Mouse (Mus musculus) ZHBTc4 (cell line): Measurements from ENCODE around the gene 4930590J08Rik.
"Not testable (repeated sequence)": the region's sequence is repeated elsewhere in the genome, so short reads cannot be mapped to it uniquely, and the experiment has no call there.

Experiments used
- DNase-seq: peaks from one replicate; pipeline ENCODE4 v3.0.0-alpha.2; 2011; ENCODE audit warnings: low read depth, low spot score

Gene 4930590J08Rik

DNA sequence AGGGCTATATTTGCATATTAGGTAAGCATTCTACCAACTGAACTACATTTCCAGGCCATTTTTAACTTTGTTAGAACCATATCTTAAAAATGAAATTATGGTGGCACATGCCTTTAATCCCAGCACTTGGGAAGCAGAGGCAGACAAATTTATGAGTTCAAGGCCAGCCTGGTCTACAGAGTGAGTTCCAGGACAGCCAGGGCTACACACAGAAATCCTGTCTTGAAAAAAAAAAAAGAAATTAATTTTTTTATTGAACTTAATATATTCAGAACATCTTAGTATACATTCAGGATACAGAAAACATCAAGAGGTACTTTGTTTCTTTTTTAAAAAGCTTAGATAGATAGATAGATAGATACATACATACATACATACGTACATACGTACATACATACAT is at the start of gene 4930590J08Rik:
Gene 4930590J08Rik, plus strand, starts transcription at position 301 of the 400 bp plus-strand sequence.
- not testable (repeated sequence) for DNase-seq

DNA sequence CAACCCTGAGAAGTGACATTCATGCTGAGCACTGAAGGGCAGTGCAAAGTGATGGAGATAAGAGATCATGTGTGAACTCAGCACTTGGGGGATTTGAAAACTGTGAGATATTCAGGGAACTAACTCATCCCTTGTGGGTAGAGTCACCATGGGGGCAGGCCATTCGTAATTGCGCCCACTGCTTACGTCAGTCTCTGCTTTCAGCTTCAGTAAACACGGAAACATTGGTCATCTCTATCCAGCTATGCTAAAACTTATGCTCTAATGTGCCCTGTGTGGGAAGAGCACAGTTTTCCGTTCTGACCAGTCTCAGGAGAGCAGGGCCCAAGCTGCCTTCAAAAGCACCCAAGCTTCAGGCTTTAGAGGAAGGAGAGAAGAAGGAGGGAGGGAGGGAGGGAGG is 44.3 kb upstream of the 4930590J08Rik start:
- no peak for DNase-seq

DNA sequence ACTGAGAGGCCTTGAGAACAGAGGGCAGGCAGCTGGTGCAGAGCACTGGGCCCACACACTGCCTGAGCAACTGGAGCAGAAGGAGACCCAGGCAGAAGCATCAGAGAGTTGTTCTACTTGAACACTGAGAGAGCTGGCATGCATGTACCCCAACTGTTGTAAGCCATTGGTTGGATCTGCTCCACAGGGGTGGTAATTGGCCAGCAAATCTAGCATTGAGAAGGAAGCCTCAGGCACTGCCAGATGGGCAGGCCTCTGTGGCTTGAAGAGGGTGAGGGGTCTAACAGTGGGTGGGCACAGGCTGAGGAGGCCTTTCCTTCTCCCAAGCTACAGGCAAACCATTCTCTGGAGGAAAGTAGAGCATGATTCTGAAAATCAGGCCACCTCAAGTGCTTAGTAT is 39.8 kb upstream of the 4930590J08Rik start:
- no peak for DNase-seq

DNA sequence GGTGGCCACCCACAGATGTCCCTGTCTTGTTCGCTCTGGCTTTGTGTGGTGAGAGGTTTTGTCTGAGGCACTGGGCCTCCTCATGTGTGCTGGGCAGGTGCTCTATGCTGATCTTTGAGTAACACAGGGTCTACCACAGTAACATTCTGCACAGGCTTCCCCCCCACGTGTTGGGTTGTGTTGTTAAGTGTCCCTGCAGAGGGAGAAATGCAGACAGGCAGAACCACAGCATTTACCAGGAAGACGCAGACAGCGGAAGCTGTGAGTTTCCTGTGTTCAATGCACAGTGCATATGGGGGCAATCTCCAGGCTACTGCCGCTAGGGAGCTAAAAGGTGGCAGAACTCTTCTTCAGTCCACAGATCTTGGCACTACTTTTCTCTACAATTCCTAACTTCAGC is 38.0 kb upstream of the 4930590J08Rik start:
- no peak for DNase-seq

GRCm38 (mm10) chr6:91865601-91866000 is 37.0 kb upstream of the 4930590J08Rik start:
- DNase-seq, result no peak

DNA sequence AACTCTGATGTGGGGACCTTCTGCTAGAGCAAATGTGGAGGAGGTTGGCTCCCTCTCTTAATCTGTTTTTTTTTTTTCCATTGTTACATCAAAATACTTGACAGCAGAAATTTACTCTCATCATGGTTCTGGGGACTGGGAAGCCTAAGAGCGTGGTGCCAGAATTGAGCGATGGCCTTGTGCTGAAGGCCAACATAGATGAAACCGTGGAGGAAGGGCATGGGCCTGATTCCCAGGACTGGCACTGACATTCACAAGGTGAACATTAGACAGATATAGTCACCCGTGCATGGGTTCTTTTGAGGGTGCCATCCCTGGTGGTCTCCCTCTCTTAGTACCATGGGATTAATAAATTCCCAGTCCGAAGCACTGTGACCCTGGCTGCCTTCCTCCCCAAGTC is 34.5 kb upstream of the 4930590J08Rik start:
- no peak for DNase-seq

- no peak for DNase-seq
These were observed 29.8 kb upstream of the 4930590J08Rik start for GRCm38 (mm10) chr6:91872781-91873180.

GRCm38 (mm10) chr6:91877885-91878651 is 24.5 kb upstream of the 4930590J08Rik start, which contains the start of gene Ccdc174:
TSS of gene Ccdc174 (plus strand) at chr6:91878053.
- DNase-seq, result peak; percentile 98

DNA sequence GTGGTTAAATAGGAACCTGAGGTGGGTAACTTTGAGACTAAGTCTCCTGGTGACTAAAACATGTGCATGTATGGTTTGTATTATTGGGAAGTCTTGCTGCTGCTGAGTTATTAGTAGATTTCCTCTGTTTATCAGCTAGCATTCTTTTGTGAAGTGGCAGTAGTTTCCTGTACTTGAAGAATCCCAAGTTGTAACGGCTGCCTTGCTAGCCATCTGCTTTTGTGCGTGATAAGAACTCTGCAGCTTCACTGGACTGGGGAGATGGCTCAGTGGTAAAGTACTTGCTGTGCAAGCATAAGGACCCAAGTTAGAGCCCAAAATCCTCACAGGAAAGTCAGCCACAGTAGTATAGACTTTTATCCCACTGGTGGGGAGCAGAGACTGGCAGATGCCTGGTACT is 18.8 kb upstream of the 4930590J08Rik start:
- no peak for DNase-seq

GRCm38 (mm10) chr6:91889255-91889906 is 13.2 kb upstream of the 4930590J08Rik start:
- no peak for DNase-seq

GRCm38 (mm10) chr6:91890615-91891014 is 12.0 kb upstream of the 4930590J08Rik start:
- no peak for DNase-seq

- DNase-seq, result no peak
These were observed 10.8 kb upstream of the 4930590J08Rik start for GRCm38 (mm10) chr6:91891776-91892175.

DNA sequence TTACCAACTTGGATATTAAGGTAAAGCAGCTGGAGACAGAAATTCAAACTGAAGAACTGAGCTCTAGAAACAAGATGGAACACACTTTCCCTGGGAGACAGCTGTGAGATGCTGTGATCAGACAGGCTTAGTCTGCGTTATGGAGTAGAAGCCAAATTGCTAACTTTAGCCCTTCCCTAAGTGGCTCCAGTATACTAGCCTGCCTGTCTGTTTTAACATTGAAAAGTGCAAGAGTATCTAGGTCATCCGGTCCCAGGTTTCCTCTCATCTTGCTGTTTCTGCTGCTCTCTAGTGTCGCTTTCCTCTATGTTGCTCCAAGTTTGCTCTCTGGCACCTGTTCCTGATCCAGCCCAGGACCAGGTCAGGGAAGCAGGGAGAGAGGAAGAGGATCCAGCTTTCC is 5.8 kb upstream of the 4930590J08Rik start:
- DNase-seq, result no peak

DNA sequence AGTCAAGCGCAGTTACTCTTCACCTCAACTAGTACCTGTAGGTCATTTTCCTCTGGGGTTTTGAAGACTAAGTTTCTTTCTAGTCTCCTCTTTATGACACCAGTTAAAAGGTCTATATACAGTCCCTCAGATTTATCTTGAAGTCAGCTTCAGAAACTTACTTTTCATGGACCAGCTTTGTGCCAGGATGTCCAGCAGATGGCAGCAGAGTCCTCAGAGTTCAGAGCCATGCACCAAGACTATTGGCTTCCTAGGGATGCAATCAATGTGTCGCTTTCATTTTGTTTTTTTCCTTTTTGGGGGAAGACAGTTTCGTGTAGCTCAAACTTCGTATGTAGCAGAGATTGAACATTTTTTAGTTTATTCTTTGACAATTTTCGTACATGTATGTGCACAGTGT is 1.1 kb upstream of the 4930590J08Rik start:
- DNase-seq, result peak; percentile 78

GRCm38 (mm10) chr6:91914011-91914410 is 11.4 kb downstream of the 4930590J08Rik start:
- DNase-seq, result peak; percentile 60

DNA sequence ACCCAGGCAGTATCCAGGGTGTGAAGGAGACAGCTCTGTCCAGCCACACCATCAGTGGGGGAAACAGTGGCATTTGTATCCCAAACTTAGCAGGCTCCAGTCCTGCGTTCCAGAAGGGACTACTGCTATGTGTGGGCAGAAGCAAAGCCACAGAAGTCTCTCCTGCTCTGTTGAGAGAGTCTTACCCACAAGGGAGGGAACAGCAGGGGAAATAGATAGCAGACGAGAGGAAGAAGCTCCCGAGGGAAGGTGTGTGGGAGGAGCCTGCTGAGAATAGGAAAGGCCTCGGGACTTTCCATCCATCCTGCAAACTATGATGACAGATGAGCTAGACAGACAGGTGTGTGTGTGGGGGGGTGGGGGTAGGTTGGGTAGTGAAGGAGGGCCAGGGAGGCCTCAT is 14.7 kb downstream of the 4930590J08Rik start:
- DNase-seq, result no peak

DNA sequence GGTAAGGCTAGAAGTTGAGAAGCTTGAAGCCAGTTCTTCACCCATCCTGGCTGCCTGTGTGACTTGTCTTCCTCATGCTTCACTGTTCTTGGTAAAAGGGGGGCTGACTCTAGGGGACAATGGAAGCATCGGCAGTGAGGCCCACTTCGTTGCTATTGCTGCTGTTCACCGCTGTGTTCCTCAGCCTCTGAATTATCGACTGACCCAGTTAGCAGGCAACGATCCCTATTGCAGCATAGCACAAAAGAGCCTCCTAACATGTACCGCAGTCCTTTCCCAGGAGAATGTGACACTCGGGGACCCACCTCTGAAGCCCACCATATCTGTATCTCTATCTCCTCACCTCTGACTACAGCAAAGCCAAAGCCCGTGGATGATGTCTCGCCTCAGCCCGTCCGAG is 15.1 kb downstream of the 4930590J08Rik start:
- no peak for DNase-seq

DNA sequence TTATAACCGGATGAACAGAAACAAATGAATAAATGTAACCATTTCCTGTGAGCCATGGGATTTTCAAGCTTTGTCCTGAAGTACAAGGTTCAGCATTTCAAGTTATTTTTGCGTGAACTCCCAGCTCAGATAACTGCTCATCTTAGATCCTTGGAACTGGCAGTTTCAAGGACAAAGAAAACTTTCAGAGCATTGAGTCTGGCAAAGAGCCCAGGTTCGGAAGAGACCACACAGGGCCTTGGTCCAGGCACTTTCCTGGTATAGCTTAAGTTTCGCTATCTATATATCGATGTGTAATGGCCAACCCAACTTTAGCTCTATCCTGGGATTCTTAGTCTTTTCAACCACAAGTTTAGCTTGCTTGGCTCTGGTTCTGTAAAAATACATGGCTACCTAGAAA is 28.6 kb downstream of the 4930590J08Rik start:
- no peak for DNase-seq

DNA sequence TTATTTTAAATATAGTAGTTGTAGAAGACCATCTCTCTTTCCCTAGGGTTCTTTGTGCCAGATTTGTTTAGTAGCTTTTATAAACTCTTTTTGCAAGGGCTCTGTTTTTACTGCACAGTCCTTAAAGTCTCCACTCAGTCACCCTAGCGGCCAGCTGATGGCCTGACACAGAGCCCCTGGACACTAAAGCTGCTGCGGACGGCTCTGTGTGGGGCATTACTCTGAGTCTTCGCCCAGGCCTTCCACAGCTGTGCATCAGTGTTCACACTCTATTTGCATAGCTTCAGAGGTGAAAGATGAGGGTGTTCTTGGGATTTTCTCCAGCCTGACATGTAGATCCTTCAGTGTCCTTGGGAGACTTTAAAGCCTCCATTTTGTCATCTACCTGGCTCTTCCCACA is 35.9 kb downstream of the 4930590J08Rik start:
- DNase-seq, result no peak

- DNase-seq, result no peak
These were observed 45.8 kb downstream of the 4930590J08Rik start for GRCm38 (mm10) chr6:91948426-91948825.

- peak; percentile 24 for DNase-seq
These were observed 55.4 kb downstream of the 4930590J08Rik start for GRCm38 (mm10) chr6:91958015-91958414.

- no peak for DNase-seq
These were observed 57.6 kb downstream of the 4930590J08Rik start for GRCm38 (mm10) chr6:91960028-91960811.
